Mouse (Mus musculus) forebrain, embryonic 11.5 days (tissue): ENCODE measurements around the gene Sema3g. TPM values are rescaled to one million over a fixed set of nuclear protein-coding genes. Genes with fewer than 3 reads are reported as not detected.
A peak's percentile ranks its signal among the peaks of the same experiment; 100 is the strongest.

Source experiments
- ATAC-seq: fragments of 200-750 bp; cut with Nextera tagmentation; replicated peaks from 2 replicates; pipeline ENCODE4 v1.8.0; 2017; ENCODE audit warnings: moderate TSS enrichment; ENCODE audit not compliant: low FRiP score
- DNase-seq: peaks from one replicate; pipeline ENCODE4 v3.0.0-alpha.2; 2017; ENCODE audit warnings: low spot score
- H3K27ac ChIP-seq: fragments of 300-500 bp; sonication (generic); 2 replicates; pipeline ENCODE4 v1.5.1; 2014; ENCODE audit warnings: low read depth, low read length
- H3K27me3 ChIP-seq: fragments of 300-500 bp; sonication (generic); 2 replicates; pipeline ENCODE4 v1.6.1; 2014; ENCODE audit warnings: mild to moderate bottlenecking, low read length, mixed read lengths; ENCODE audit not compliant: control insufficient read depth, insufficient read depth
- H3K36me3 ChIP-seq: fragments of 300-500 bp; sonication (generic); 2 replicates; pipeline ENCODE4 v1.6.1; 2014; ENCODE audit warnings: mild to moderate bottlenecking, low read length, moderate library complexity, mixed read lengths; ENCODE audit not compliant: control insufficient read depth, insufficient read depth
- H3K4me1 ChIP-seq: fragments of 300-500 bp; sonication (generic); replicated peaks from 2 replicates; pipeline ENCODE4 v1.6.1; 2014; ENCODE audit warnings: low read length, mixed read lengths; ENCODE audit not compliant: control insufficient read depth, insufficient read depth
- H3K4me2 ChIP-seq: fragments of 300-500 bp; sonication (generic); 2 replicates; pipeline ENCODE4 v1.6.1; 2014; ENCODE audit warnings: low read depth, mild to moderate bottlenecking, low read length, moderate library complexity, mixed read lengths; ENCODE audit not compliant: severe bottlenecking
- H3K4me3 ChIP-seq: fragments of 300-500 bp; sonication (generic); 2 replicates; pipeline ENCODE4 v1.5.1; 2014; ENCODE audit warnings: low read depth, low read length
- H3K9ac ChIP-seq: fragments of 300-500 bp; sonication (generic); 2 replicates; pipeline ENCODE4 v1.6.1; 2014; ENCODE audit warnings: low read length
- H3K9me3 ChIP-seq: fragments of 300-500 bp; sonication (generic); 2 replicates; pipeline ENCODE4 v1.6.1; 2016; ENCODE audit warnings: low read length, mixed read lengths; ENCODE audit not compliant: control insufficient read depth
- WGBS: fragments of 180-500 bp; shearing (Covaris S2); extraction: QIAGEN DNeasy Blood & Tissue Kit; methylation state at CpG from one replicate; pipeline ENCODE4 v1.1.7; 2014; 5-methylcytosine and 5-hydroxymethylcytosine counted together
- polyA plus RNA-seq: library from polyadenylated mRNA; unstranded; fragments of >200 nt; fragmentation: Nextera tagmentation; extraction: Ambion mirVana; gene quantifications from 2 replicates; pipeline ENCODE4 v1.2.1, GENCODE M21; 2014

The Sema3g gene
- polyA plus RNA-seq, 1 experiment from 2014 or later: 0.16 TPM

GRCm38 (mm10) chr14:31211854-31212253, 5.8 kb upstream of the Sema3g start:
- DNase-seq (no peak), ATAC-seq (no peak)
- H3K36me3 ChIP-seq: no peaks in the 10 kb centered on the region
- H3K4me2 ChIP-seq: no peak overlapping the region
- 90% methylated on average over 6 of the region's 6 CpGs for WGBS
- no peak overlapping the region for H3K9ac ChIP-seq
- H3K4me1 ChIP-seq: 0 out of 2 replicates have a peak, but pooled peaks cover 2% of the 10 kb centered on the region
- H3K4me3 ChIP-seq: no peak overlapping the region
- no peaks in the 10 kb centered on the region for H3K27me3 ChIP-seq
- H3K9me3 ChIP-seq: no peaks in the 10 kb centered on the region
- no peak overlapping the region for H3K27ac ChIP-seq

- Histone ChIP-seq H3K9me3 (no peaks in the 10 kb centered on the region), H3K4me1 (0 out of 2 replicates have a peak, but pooled peaks cover 2% of the 10 kb centered on the region), H3K9ac (no peak overlapping the region), H3K27me3 (no peaks in the 10 kb centered on the region), H3K4me2 (no peak overlapping the region), H3K27ac (no peak overlapping the region), H3K4me3 (no peak overlapping the region), H3K36me3 (no peaks in the 10 kb centered on the region)
- ATAC-seq (no peak), DNase-seq (no peak)
- 78% methylated on average over 3 of the region's 3 CpGs for WGBS
These were observed 5.2 kb upstream of the Sema3g start for GRCm38 (mm10) chr14:31212499-31212898.

- no peak overlapping the region for H3K9ac ChIP-seq
- no peaks in the 10 kb centered on the region for H3K27me3 ChIP-seq
- no peak overlapping the region for H3K4me2 ChIP-seq
- DNase-seq (no peak), ATAC-seq (no peak)
- H3K4me3 ChIP-seq: no peak overlapping the region
- no peaks in the 10 kb centered on the region for H3K36me3 ChIP-seq
- no peak overlapping the region for H3K27ac ChIP-seq
- no peaks in the 10 kb centered on the region for H3K9me3 ChIP-seq
- 0 out of 2 replicates have a peak, but pooled peaks cover 2% of the 10 kb centered on the region for H3K4me1 ChIP-seq
- WGBS: 71% methylated on average over 8 of the region's 8 CpGs
These were observed 3.8 kb upstream of the Sema3g start for GRCm38 (mm10) chr14:31213868-31214267.

- H3K9ac ChIP-seq: no peak overlapping the region
- 0 out of 2 replicates have a peak, but pooled peaks cover 2% of the 10 kb centered on the region for H3K4me1 ChIP-seq
- DNase-seq (no peak), ATAC-seq (no peak)
- WGBS: 80% methylated on average over 3 of the region's 3 CpGs
- no peaks in the 10 kb centered on the region for H3K36me3 ChIP-seq
- H3K27me3 ChIP-seq: no peaks in the 10 kb centered on the region
- no peak overlapping the region for H3K27ac ChIP-seq
- H3K4me2 ChIP-seq: no peak overlapping the region
- H3K9me3 ChIP-seq: no peaks in the 10 kb centered on the region
- no peak overlapping the region for H3K4me3 ChIP-seq
These were observed 3.0 kb upstream of the Sema3g start for GRCm38 (mm10) chr14:31214684-31215083.

- no peak overlapping the region for H3K4me3 ChIP-seq
- H3K4me2 ChIP-seq: no peak overlapping the region
- DNase-seq (peak; percentile 78), ATAC-seq (peak; percentile 61)
- H3K9ac ChIP-seq: peak overlapping the region; percentile 8; the same call in 1 of the 2 replicates
- H3K4me1 ChIP-seq: 0 out of 2 replicates have a peak, but pooled peaks cover 2% of the 10 kb centered on the region
- WGBS: 34% methylated on average over 15 of the region's 15 CpGs
- no peaks in the 10 kb centered on the region for H3K27me3 ChIP-seq
- no peaks in the 10 kb centered on the region for H3K36me3 ChIP-seq
- no peak overlapping the region for H3K27ac ChIP-seq
- H3K9me3 ChIP-seq: no peaks in the 10 kb centered on the region
These were observed 2.3 kb upstream of the Sema3g start for GRCm38 (mm10) chr14:31215157-31216002.

- peak within 1 kb of the TSS; percentile 27 for H3K9ac ChIP-seq
- no peak within 1 kb of the TSS; the same call in 1 of the 2 replicates for H3K4me2 ChIP-seq
- no peak within 1 kb of the TSS for H3K27ac ChIP-seq
These were observed 814 bp upstream of the Sema3g start, which contains the start of gene Nisch for GRCm38 (mm10) chr14:31216846-31217245. Nisch (minus strand) TSS chr14:31216946.

GRCm38 (mm10) chr14:31226978-31227377, 9.3 kb downstream of the Sema3g start:
- 66% methylated on average over 4 of the region's 4 CpGs for WGBS
- no peak overlapping the region for H3K4me3 ChIP-seq
- no peaks in the 10 kb centered on the region for H3K36me3 ChIP-seq
- H3K4me1 ChIP-seq: no peaks in the 10 kb centered on the region
- DNase-seq: no peak
- no peak overlapping the region for H3K9ac ChIP-seq
- ATAC-seq: no peak
- H3K27ac ChIP-seq: no peak overlapping the region
- no peaks in the 10 kb centered on the region for H3K27me3 ChIP-seq
- no peaks in the 10 kb centered on the region for H3K9me3 ChIP-seq
- H3K4me2 ChIP-seq: no peak overlapping the region

More at GRCm38 (mm10) chr14:31216846-31217245, 814 bp upstream of the Sema3g start, which contains the start of gene Nisch:
- ATAC-seq (no peak), DNase-seq (no peak)
- Histone ChIP-seq H3K4me3 (no peak within 1 kb of the TSS), H3K9me3 (no peaks in the 10 kb centered on the region), H3K27me3 (no peaks in the 10 kb centered on the region), H3K4me1 (0 out of 2 replicates have a peak, but pooled peaks cover 2% of the 10 kb centered on the region), H3K36me3 (no peaks in the 10 kb centered on the region)
- WGBS: 55% methylated on average over 2 of the region's 2 CpGs

- Histone ChIP-seq H3K4me3 (no peak overlapping the region), H3K9ac (no peak overlapping the region), H3K36me3 (no peaks in the 10 kb centered on the region), H3K4me2 (no peak overlapping the region), H3K9me3 (no peaks in the 10 kb centered on the region), H3K27ac (no peak overlapping the region), H3K4me1 (no peaks in the 10 kb centered on the region), H3K27me3 (no peaks in the 10 kb centered on the region)
- no peak for DNase-seq
- 82% methylated on average over 6 of the region's 6 CpGs for WGBS
- ATAC-seq: no peak
These were observed 10.6 kb downstream of the Sema3g start for GRCm38 (mm10) chr14:31228234-31228633.
